Mouse (Mus musculus) adrenal gland, adult (tissue): ENCODE results near the gene Vmn1r15.

ENCODE experiments used
- DNase-seq, 2 experiments: peaks; one replicate each; pipeline ENCODE4 v3.0.0; 2022 to 2023; ENCODE audit warnings: low spot score in 1 of 2; ENCODE audit not compliant: inconsistent age in 2 of 2

Gene Vmn1r15

DNA sequence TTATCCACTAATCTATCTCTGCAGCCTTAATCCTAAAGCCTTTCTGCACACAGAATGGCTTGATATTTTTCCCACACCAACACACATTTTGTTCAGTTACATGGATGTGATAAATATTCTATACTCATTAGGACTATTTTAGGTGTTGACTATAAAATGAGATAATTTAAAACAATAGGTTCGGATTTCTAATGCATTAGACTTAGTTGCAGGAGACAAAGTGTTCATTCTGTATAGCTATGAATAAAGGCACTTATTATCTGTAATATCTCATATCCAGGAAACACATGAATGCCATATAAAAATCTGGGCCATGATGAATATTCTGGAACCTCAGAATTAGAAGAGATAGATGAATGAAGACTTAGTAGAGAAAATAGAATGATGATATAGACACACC is at the start of gene Vmn1r15:
Gene Vmn1r15, plus strand, starts transcription at position 301 of the 400 bp plus-strand sequence.
- no peak for DNase-seq

DNA sequence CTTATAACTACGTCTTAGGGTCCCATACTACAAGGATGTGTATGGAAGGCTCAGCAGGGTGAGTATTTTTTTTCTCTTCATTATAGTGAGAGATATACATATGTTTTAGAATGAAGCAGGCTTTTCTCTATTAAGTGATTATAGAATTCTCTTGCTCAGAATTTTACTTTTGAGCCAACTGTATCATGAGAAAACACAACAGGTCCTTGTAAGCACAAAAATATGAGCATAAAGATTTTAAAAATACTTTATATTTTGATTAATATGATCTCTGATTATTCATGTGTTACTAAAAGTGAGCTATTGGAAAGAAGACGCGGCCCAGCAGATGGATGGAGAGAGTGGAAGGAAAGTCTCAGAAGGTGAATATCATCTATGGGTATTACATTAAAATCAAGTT is 26.4 kb upstream of the Vmn1r15 start, which contains the start of gene Vmn1r14:
Gene Vmn1r14, plus strand, starts transcription at position 301 of the 400 bp plus-strand sequence.
- no peak for DNase-seq

- DNase-seq, result no peak
Observed at GRCm38 (mm10) chr6:57260990-57261389, 3.2 kb downstream of the Vmn1r15 start.

GRCm38 (mm10) chr6:57271881-57272280 is 14.1 kb downstream of the Vmn1r15 start:
- no peak for DNase-seq

GRCm38 (mm10) chr6:57272517-57272916 is 14.8 kb downstream of the Vmn1r15 start:
- no peak for DNase-seq

- no peak for DNase-seq
Observed at GRCm38 (mm10) chr6:57278952-57279351, 21.2 kb downstream of the Vmn1r15 start.
